Mouse (Mus musculus) limb, embryonic 10.5 days (tissue): ENCODE data around the gene Pik3c2b. TPM values are rescaled to one million over a fixed set of nuclear protein-coding genes. Genes with fewer than 3 reads are reported as not detected.
A peak's percentile ranks its signal among the peaks of the same experiment; 100 is the strongest.

Experiments
- DNase-seq: peaks from one replicate; pipeline ENCODE4 v3.0.0-alpha.2; 2017; ENCODE audit warnings: low spot score
- H3K27ac ChIP-seq: fragments of 300-500 bp; sonication (generic); 2 replicates; pipeline ENCODE4 v1.5.1; 2016; ENCODE audit warnings: mild to moderate bottlenecking
- H3K27me3 ChIP-seq: fragments of 300-500 bp; sonication (generic); 2 replicates; pipeline ENCODE4 v1.6.1; 2016; ENCODE audit warnings: low read depth, mild to moderate bottlenecking; ENCODE audit not compliant: poor library complexity, severe bottlenecking
- H3K36me3 ChIP-seq: fragments of 300-500 bp; sonication (generic); 2 replicates; pipeline ENCODE4 v1.6.1; 2016; ENCODE audit warnings: mild to moderate bottlenecking, moderate library complexity
- H3K4me1 ChIP-seq: fragments of 300-500 bp; sonication (generic); 2 replicates; pipeline ENCODE4 v1.6.1; 2016
- H3K4me3 ChIP-seq: fragments of 300-500 bp; sonication (generic); 2 replicates; pipeline ENCODE4 v1.5.1; 2016; ENCODE audit warnings: mild to moderate bottlenecking, moderate library complexity
- H3K9me3 ChIP-seq: fragments of 300-500 bp; sonication (generic); replicated peaks from 2 replicates; pipeline ENCODE4 v1.6.1; 2016; ENCODE audit warnings: mild to moderate bottlenecking
- WGBS: fragments of 180-500 bp; shearing (Covaris S2); methylation state at CpG from one replicate; pipeline ENCODE4 v1.1.7; 2016; 5-methylcytosine and 5-hydroxymethylcytosine counted together
- polyA plus RNA-seq: library from polyadenylated mRNA; unstranded; fragments of >200 nt; fragmentation: Nextera tagmentation; extraction: Ambion mirVana; gene quantifications from 2 replicates; pipeline ENCODE4 v1.2.1, GENCODE M21; 2016

Pik3c2b gene
- polyA plus RNA-seq, 1 experiment from 2014 or later, result 7.4 TPM

DNA sequence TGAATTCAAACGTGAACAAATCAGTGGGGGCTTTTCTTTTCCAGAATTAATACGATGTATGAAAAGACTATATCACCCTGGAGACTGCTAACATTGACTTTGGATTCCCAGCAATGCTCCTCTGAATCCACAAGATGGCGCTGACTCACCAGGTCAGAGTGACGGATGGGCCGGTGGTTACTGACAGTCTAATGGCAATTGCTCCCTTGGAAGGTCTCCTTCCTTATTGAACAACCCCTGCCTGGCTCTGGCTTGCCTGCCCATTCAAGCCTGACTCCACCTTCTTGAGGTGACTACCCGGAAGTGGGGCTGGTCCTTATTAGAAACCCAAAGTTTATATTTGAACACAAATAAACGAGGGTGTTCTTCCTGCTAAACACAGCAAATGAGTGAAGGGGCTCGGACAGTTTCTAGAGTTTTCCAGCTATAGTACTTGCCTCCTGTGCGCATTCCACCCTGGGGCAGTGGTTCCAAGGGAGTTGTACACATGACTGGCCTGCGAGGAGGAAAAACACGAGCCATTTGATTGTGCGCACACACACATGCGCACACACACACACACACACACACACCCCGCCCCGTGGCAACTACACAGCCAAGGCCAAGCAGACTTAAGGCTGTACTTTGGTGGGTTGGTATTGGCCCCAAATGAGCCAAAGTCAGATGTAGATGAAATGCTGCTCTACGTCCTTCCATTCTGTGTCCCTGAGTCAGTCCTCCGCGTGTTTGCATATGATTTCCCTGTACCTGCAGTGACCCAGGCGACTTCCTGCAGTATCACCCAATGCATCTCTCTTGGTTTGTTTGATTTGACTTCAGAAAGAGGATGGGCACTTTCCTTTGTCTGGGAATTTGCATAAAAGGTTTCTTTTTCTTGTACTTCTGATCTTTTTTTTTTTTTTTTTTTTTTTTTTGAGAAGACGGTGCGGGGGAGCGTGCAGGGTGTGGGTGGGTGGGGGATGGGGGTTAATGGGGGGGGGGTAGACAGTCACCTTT is 100.8 kb downstream of the Pik3c2b start:
- Histone ChIP-seq H3K27me3 (no peaks in the 10 kb centered on the region), H3K4me3 (no peak overlapping the region), H3K4me1 (0 out of 2 replicates have a peak, but pooled peaks cover 3% of the 10 kb centered on the region), H3K27ac (no peak overlapping the region), H3K9me3 (no peaks in the 10 kb centered on the region), H3K36me3 (peaks cover 13% of the 10 kb centered on the region)
- DNase-seq, result peak; percentile 61
- WGBS, result 63% methylated on average over 22 of the region's 22 CpGs

DNA sequence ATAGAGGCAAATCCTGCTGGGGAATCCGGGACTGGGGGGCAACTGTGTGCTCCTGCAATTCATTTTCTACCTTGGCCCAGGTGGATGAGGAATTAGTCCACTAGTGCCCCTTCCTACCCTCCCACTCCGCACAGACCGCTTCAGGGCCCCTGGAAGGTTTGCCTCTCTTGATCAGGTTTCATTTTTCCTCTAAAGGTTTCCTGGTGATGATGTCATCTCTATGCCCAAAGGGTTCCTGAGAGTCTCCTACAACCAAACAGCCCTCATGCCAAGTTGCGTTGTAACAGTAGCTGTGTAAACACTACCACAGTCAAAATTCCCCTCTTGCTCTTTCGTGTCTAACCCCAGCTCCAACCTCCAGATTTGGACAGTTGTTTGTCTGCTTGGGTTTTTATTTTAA is 101.9 kb downstream of the Pik3c2b start:
- Histone ChIP-seq H3K27me3 (no peaks in the 10 kb centered on the region), H3K27ac (no peak overlapping the region), H3K36me3 (peaks cover 5% of the 10 kb centered on the region), H3K4me1 (0 out of 2 replicates have a peak, but pooled peaks cover 3% of the 10 kb centered on the region), H3K4me3 (no peak overlapping the region), H3K9me3 (no peaks in the 10 kb centered on the region)
- WGBS, result 88% methylated on average over 5 of the region's 5 CpGs
- DNase-seq, result no peak

DNA sequence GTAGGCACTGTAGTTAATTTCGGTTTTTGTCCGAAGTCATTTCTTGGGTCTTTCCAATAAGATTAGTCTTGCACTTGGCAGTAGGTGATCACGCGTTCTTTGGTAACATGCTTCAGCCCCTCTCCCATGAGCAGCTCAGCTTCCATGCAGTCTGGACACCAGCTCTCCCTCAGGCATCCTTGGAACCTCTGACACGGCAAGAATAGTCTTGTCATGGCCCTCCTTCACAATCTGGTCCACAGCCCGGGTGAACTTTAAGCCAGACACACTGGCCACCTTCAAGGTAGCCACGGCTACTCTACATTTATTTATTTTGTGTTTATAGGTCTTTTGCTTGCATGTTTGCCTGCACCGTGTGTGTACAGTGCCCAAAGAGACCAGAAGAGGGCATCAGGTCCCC is 102.7 kb downstream of the Pik3c2b start:
- Histone ChIP-seq H3K9me3 (no peaks in the 10 kb centered on the region), H3K4me3 (no peak overlapping the region), H3K27me3 (no peaks in the 10 kb centered on the region), H3K27ac (no peak overlapping the region), H3K4me1 (0 out of 2 replicates have a peak, but pooled peaks cover 3% of the 10 kb centered on the region), H3K36me3 (no peaks in the 10 kb centered on the region)
- no peak for DNase-seq
- WGBS, result 93% methylated on average over 8 of the region's 8 CpGs

DNA sequence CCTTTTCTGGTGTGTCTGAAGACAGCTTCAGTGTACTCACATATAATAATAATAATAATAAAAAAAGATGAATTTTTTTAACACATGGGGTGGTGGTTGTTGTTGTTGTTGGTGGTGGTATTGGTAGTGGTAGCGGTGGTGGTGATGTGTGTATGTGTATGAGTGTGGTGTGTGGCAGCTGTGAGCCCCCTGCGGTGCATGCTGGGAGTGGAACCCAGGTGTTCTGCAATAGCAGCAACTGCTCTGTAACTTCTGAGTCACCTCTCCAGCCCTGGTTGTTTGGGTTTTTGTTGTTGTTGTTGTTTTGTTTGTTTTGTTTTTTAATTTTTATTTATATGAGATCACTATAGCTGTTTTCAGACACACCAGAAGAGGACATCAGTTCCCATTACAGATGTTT is 105.1 kb downstream of the Pik3c2b start:
- no peak overlapping the region for H3K27ac ChIP-seq
- WGBS, result 84% methylated on average over 2 of the region's 2 CpGs
- no peaks in the 10 kb centered on the region for H3K9me3 ChIP-seq
- H3K36me3 ChIP-seq, result no peaks in the 10 kb centered on the region
- no peak for DNase-seq
- H3K4me1 ChIP-seq, result 0 out of 2 replicates have a peak, but pooled peaks cover 3% of the 10 kb centered on the region
- H3K27me3 ChIP-seq, result no peaks in the 10 kb centered on the region
- no peak overlapping the region for H3K4me3 ChIP-seq

DNA sequence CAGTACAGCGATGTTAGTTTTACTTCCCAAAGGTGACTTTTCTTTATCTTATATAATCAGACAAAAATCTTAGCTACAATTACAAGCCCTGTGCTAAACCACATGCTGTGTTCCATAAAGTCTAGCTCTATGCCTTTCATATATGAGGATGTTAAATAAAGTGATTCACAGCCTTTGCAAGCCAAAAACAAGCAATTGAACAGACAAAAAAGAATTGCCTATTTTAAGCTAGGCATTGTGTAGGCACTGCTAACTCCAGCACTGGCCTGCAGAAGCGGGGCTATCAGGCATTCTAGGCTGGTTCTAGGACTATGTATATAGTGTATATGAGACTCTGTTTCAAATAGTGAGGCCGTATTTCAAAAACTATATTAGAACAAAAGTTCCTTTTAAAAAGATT is 106.7 kb downstream of the Pik3c2b start:
- no peak for DNase-seq
- H3K27me3 ChIP-seq, result no peaks in the 10 kb centered on the region
- H3K4me3 ChIP-seq, result no peak overlapping the region
- no peaks in the 10 kb centered on the region for H3K4me1 ChIP-seq
- no peaks in the 10 kb centered on the region for H3K36me3 ChIP-seq
- no peaks in the 10 kb centered on the region for H3K9me3 ChIP-seq
- no peak overlapping the region for H3K27ac ChIP-seq
- 94% methylated on average over 3 of the region's 3 CpGs for WGBS

DNA sequence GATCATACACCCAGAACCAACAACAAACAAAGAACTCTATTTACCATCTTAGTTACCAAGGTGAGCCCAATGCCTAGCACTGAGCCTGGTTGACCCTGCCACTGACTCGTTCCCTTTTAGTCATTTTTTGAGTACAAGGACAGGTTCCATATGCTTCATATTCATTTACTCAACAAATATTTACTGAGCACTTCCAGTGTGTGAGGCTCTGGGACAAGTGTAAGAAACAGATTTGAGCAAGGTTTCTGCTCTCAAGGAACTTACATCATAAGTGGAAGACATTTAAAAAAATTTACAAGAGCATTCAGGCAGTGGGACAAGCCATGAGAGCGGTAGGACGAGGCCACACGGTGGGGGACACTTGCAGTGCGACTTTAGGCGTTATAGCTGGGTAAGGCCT is 109.8 kb downstream of the Pik3c2b start:
- 84% methylated on average over 6 of the region's 6 CpGs for WGBS
- no peak for DNase-seq
- no peaks in the 10 kb centered on the region for H3K36me3 ChIP-seq
- H3K9me3 ChIP-seq, result no peaks in the 10 kb centered on the region
- H3K4me1 ChIP-seq, result peaks cover 5% of the 10 kb centered on the region
- no peak overlapping the region for H3K4me3 ChIP-seq
- no peak overlapping the region for H3K27ac ChIP-seq
- peaks cover 13% of the 10 kb centered on the region for H3K27me3 ChIP-seq

Other genes starting within 250 kb of the Pik3c2b start
- 1.3 and 2.4 TPM in 2 replicates for gene Lrrn2, start 165.4 kb upstream of the Pik3c2b start, polyA plus RNA-seq
- 35.0 and 43.4 TPM in 2 replicates for gene Mdm4, start 15.1 kb upstream of the Pik3c2b start, polyA plus RNA-seq
- 52.3 and 52.7 TPM in 2 replicates for gene Ppp1r15b, start 85.5 kb downstream of the Pik3c2b start, polyA plus RNA-seq
- 1.4 and 2.3 TPM in 2 replicates for gene Plekha6, start 118.5 kb downstream of the Pik3c2b start, polyA plus RNA-seq